Mouse (Mus musculus) retina, embryonic 14.5 days (tissue): ENCODE measurements around the gene BC017158.
"Not testable (repeated sequence)": the region's sequence is repeated elsewhere in the genome, so short reads cannot be mapped to it uniquely, and the experiment has no call there.

Source experiments
- DNase-seq: peaks from one replicate; pipeline ENCODE4 v3.0.0-alpha.2; 2015; ENCODE audit warnings: low spot score

Gene BC017158

DNA sequence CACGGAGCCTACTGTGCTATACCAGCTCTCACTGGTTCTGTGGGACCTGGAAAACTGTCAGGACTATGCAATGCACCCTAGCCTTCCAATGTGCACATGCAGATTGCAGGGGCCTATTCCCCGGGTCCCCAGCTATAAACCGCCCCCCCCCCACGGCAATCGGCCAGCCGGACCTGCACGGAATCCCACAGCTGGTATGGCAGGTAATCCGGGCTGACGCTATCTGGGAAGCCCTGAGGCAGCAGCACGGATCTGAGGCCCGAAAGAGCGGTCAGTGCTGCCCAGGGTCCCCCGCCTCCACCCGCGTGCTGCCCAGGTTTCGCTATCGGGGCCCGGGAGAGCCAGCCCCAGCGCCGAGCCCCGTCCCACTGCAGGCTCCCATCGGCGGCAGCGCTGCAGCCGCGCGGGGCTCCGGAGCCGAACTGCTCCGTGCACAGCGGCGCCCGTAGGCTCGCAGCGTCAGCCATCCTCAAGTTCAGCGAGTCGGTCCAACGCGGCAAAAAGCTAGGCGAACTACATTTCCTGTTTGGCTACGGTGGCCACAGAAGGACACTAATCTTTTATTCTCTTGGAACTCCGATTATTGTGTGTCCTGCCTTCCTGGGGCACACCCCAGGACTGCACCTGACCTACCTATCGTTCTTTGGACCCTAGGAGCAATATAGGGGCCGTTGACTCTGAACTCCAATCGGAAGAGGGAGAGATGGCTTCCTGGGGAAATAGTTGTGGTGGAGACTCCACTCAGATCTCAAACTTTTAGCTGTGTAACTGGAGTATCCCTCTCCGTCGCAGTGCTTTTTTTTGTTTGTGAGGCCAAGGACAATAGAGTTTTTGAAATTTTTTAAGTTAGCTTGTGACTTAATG lies at the start of gene BC017158:
BC017158 (minus strand) TSS at position 554 of the 864 bp plus-strand sequence.
- DNase-seq = peak; percentile 81

DNA sequence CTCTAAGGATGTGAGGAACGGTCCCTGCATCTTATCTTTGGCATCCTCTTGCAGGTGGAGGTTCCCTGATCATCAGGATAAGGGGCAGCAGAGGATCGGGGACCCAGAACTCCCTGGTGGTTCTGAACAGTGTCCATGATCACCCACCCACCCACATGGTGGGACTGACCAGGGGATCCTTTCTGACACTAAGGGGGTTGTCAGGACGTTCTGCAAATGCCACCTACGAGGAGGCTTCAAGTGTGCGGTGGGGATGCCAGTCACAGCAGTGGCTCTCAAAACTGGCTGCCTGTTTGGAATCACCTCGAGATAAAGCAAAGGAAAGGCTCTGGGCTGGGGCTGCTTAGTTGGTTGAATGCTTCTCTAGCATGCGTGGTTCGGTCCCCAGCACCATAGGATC lies 49.0 kb upstream of the BC017158 start:
- no peak for DNase-seq

DNA sequence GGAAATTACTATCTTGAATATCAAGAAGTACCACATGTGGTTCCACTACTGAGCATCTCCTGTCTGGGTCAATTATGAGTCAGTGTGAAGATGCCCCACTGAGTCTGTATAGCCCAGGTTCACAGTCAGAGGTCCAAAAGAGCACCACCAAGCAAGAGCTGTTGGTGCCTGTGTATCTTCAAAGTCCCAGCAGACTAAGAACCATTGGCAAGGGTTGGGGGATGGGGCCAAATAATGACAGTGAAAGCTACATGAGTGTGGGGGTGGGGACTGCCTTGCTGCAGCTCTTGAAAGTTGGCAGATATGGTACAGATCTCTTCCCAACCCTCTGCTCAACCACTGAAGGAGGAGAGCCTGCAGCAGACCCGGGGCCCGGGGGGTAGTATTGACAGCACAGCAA lies 48.6 kb upstream of the BC017158 start:
- no peak for DNase-seq

DNA sequence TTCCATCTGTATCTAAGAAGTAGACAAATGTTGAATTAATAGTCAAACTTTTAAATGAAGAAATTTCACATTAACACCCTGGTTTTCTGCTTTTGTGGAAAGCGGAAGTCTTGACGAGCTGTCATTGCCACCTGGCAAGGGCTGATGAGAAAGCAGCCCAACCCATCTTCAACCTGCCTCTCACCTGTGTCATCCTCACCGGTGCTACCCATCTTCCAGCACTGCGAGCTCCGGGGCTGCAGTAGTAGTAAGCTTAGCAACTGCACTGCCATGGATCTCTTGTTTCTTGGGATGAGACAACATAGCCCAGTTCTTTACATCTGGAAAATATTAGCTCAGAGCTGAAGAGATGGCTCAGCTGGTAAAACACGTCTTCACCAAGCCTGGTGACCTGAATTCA lies 47.7 kb upstream of the BC017158 start:
- no peak for DNase-seq

DNA sequence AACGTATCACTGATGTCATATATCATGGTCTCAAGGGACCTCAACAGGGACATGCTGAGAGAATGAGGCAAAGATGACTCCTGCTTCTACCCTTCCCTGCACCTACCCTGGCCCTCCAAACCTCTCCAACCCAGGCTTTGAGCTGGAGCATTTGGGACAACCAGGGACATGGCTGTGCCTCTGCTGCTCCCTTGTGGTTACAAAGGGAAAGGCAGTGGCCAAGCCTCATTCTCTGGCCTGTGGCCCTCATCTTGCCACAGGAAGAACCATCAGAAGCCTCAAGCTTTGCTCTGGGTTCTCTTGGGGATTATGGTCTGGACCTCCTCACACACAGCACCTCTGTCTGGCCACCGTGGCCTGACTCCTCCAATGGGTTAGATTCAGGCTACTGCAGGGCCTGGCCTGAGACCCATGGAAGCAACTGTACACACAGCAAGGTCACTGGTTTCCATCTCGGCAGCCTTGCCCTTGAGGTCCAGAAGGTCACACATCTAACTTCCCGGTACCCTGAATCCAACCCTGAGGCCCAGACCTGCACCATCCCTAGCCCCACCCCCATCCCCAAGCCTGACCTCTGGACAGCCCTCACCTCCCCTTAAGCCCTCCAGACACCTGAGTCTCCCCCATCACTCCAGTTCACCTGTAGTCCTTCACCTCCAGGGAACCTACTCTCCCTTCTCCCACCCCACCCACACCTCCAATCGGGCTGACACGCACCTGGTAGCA lies 47.1 kb upstream of the BC017158 start:
- DNase-seq = peak; percentile 84

DNA sequence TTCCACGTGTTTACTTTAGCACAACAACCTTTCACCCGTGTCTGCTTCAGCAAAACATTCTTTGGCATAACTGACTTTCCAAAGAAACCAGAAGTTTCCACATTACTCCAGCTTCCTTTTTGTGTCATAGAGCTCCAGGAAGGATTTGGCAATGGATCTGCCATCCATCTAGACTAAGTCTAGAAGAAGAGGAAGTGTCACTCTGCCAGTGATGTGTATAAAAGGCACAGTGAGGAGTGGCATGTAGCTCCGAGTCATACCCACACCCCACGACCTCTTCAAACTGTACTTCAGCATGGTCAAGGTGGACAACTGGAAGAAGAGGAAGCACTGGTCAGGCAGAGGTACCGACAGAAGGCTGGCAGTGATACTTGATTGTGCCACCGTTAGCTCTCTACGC lies 46.5 kb upstream of the BC017158 start:
- no peak for DNase-seq

DNA sequence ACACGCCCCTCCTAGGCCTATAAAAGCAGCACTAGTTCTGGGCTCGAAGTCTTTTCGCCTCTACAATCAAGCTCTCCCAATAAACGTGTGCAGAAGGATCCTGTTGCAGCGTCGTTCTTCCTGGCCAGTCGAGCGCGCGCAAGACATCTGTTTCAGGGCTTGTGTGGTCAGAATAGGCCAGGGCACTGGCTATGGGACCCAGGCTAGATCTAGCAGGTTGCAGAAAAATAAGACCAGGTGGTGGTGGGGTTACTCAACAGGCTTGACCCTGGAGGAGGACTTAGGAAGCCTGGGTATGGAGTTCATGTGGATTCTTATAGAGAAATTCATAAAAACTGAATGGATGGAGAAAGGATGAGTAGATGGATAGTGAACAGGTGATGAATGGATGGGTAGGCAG lies 44.7 kb upstream of the BC017158 start:
- DNase-seq = not testable (repeated sequence)

DNA sequence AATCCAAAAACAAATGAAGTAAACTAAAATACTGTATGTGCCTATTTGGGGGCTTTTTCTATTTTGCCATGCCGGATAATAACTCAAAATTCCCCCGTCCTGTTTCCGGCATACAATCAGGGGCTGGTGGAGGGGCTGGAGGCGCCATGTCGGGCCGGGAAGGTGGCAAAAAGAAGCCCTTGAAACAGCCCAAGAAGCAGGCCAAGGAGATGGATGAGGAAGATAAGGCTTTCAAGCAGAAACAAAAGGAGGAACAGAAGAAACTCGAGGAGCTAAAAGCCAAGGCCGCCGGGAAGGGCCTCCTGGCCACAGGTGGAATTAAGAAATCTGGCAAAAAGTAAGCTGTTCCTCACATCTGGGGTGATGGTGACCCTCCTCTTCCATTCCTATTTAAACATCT lies 42.4 kb upstream of the BC017158 start:
- DNase-seq = not testable (repeated sequence)

DNA sequence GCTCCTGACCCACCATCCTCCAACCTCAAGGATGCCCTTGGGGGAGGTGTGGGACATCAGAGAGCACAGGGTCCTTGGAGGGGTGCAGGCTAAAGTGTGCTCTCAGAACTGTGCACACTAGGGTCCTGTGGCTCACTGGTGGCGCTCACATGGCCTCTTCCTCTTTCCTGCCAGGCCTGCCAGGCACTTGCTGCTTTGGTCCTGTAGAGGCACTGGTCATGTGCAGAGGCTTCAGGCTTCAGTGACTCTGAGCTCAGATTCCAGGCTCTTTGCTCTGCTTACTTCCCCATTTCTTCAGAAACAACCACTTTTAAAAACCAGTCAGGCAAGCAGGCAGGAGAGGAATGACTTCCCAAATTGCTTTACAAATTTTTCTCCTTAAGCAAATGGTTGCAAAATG lies 34.9 kb upstream of the BC017158 start:
- DNase-seq = no peak

DNA sequence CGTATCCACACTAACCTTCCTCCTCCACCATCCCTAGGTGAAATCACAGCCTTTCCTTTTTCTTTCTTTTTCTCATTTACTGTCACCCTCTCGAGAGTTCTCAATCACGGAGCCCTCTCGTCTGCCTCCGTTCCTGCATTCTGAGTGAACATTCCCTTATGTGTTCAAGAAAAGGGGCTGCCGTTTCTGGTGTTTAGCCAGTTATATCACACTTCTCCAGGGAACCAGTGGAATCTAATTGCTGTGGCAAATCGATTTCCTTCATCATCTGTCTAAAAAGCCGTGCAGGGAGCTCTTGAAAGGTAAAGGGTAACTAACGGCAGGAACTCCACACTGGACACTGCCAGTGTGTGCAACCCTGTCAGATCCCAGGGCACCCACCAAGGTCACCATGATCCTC lies 33.0 kb upstream of the BC017158 start:
- no peak for DNase-seq

DNA sequence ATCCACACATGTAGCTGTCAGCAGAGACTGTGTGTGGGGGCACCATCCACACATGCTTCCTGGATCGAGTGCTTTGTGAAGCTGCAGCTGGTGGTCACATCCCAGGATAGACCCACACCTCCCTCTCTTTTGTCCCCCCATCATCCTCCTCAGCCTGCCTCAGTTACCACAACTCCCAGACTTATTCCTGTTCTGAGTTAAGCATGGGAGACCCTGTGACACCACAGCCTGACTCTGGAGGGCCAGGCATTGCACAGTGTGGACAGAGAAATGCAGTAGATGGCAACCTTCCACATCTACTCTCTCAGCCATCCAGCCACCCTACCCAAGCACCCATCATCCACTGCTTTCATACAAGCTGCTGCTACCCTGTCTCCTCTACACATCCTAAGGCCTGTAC lies 27.0 kb upstream of the BC017158 start:
- DNase-seq = no peak

DNA sequence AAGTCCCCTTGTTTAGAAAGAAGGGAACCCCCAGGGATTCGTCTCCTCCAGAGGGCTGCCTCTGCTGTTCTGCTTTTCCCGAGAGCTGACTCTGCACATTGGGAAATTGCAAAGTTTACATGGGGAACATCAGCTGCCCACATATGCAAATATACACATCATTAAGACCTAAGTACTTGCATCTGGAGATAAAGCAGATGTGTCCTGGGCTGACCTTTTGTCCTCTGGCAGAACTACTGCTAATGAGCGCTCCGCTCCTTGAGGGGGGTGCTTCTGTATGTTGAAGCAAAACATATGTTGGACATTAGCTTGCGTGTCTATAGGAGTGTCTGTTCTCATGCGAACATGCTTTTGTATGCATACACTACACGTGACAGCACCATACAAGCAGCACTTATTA lies 23.3 kb upstream of the BC017158 start:
- no peak for DNase-seq

DNA sequence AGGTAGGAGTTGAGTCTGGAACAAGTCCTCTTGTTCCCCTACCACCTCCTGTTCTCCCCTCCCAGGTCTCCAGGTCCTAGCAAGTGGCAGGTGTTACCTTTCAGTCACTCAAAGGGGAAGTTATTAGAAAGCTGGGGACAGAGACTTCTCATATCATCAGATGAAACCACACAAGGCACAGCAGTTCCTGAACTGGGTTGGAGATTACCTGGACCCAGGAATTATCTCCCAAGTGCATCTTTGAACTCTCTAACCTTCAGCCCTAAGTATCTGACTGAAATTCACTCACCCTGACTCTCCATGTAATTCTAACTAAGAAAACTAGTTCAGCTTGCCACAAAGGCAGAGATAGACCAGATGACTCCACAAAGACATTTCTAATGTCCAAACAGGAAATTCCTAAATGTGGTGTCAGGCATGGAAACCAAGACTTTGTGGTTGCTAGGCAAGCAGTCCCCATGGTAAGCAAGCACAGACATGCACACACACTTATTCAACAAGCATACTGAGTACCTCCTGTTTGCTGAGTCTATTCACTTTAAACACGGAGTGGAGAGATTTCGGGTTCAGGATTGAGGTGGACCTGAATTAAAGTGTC lies 22.3 kb upstream of the BC017158 start:
- no peak for DNase-seq

DNA sequence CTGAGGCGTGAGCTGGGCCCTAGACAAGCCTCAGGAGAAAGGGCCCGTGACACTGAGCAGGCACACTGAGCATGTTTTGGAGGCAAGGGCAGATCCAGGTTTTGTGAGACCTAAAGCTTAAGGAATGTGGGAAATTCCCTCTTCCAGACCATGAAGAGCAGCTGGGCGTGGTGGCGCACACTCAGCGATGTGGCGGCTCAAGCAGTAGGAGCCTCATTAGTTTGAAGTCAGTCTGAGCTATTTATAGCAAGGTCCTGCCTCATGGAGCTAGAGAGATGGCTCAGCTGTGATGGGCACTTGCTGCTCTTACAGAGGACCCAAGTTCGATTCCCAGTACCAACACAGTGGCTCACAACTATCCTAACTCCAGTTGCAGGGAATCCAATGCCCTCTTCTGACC lies 21.2 kb upstream of the BC017158 start:
- DNase-seq = no peak

DNA sequence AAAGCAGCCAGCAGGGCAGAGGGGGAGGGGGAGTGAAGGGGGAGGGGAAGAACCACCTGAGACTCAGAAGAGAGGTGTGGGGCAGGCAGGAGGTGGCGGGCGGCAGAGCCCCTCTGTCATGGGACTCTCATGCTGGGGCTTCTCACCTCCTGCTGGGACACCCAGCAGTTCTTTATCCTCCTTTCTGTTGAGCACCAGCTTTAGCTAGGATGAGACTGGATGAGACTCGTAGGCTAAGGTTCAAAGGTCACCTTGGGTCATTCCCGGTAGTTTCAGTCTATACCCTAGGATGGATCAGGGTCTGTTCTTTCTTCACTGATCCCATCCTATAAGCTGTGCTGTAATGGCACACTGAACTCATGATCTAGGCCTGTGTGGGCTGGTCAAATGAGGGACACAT lies 19.0 kb upstream of the BC017158 start:
- no peak for DNase-seq

DNA sequence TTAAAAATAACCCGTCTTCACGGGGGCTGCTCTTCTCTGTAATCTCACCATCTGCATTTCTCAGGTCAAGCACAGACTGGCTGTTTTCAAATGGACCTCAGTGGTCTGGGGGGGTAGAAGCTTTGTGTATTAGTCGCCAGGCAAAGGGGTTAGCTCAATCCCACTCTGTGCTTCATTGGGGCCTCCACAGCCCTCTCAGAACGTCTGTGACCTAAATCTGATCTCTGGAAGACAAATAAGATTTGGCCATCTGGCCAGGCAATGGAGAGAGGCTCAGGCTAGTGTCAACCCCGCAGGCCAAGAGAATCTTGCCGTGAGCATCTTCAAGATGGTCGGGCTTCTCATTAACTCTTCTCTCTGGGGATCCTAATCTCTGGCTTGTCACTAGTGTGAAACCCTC lies 16.5 kb upstream of the BC017158 start:
- DNase-seq = no peak

DNA sequence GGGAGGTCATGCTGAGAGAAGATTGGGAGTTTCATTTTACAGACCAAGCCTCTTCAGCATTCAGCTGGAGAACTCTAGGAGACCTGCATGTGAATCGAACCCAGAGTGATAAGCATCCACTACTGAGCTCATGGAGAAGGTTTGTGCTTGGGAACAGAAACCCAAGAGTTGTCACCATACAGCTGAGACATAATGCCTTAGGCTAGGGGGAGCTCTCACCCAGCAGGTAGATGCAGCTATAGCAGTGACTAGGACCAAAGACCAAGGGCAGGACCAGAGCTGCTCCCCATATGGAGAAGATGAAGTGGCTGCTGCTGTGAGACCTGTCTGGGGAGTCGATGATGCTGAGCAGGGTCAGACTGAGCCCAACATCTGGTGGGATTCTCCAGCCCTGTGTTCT lies 15.6 kb upstream of the BC017158 start:
- DNase-seq = no peak

DNA sequence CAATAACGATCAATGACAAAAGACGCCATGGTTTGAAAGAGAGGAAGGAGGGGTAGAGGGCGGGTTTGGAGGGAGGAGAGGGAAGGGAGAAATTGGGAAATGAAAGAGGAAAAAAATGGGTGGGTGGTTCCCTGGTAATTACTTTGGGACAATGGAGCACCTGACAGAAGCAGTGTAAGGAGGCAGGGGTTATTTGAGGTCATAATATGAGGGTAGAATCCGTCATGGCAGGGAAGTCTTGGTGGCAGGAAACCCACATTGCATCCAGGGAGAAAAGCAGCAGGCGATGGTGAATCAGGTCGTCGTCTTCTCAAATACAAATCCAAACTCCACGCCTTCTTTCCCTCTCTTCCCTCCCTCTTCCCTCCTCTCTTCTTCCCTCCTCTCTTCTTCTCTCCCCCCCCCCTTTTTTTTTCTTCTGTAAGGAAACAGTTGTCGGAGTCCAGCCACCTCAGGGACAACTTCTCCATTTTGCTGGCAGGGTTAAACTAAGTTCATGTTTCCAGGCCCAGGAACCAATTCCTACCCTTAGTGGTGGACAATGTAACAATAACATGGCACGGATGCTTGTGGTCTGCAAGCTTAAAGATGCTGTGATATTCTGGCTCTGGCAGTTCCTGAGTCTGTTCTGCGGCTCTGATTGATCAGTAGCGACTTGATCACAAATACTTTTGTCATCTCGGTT lies 14.5 kb upstream of the BC017158 start:
- DNase-seq = no peak

DNA sequence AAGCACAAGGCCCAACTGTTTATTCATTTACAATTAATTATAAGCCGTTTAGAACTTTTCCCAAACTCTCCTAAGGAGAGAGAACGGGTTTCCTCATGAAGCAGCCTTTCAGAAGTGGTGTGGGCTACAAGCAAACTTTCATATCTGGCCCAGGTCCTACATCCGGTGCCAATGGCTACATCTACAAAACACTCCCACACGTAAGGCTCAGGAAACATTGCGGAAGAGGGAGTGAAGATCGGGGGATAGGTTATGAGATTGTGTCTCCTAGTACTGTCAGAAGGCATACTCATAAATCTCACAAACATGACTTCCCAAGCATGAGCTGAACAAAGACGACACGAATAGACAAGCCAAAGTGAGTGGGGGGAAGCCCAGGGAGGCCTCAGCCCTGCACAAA lies 13.8 kb upstream of the BC017158 start:
- DNase-seq = no peak

DNA sequence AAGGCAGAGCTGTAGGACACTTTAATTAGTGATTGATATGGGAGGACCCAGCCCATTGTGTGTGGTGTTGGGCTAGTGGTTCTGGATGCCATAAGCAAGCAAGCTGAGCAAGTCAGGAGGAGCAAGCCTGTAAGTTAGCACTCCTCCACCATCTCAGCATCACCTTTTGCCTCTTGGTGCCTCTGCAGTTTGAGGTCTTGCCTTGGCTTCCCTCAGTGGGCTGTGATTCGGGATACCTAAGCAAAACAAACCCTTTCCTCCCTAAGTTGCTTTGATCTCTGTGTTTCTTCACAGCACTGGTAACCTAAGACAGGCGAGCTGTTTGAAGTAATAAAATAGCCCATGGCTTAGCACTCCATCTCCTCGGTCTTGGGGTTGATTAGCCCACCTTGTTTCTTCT lies 13.3 kb upstream of the BC017158 start:
- no peak for DNase-seq

DNA sequence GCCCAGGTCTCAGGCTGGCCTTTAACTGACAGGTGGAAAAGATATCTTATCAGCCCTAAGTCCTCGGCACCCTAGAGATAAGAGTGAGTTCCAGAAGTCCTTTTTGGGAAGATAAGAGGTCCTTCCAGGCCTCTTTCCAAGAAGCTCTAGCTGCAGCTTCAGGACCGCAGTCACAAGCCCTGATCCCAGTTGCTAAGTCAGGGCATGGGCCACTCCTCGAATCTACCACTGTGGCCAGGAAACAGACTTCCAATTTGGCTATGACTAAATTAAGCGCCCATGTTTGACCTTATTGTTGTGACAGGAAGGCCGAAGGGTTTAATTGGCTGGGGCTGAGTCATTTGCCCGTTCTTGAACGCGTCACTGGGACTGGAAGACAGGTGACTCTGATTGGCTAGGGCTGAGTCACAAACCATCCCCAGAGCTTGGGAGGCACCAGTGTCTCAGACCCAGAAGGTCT lies 12.3 kb upstream of the BC017158 start:
- no peak for DNase-seq

DNA sequence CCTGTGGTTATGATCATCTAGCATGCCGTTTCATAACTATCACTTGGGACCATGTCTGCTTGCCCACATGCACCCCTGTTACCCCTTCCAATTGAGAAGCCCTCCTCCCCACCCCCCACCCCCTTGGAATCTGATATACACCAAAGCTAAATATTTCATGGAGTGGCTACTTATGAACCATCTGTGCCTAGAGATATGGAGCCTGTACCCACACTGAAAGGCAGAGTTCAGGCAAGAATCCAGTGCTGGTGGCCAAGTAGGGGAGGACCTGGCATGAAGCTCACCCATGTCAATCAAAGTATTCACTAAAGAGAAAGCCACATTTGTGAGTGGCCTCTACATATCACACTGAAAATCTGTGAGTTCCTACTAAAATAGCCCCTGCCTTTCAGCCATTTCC lies 11.8 kb upstream of the BC017158 start:
- no peak for DNase-seq
